Mouse (Mus musculus): ENCODE measurements around the gene Hdhd5. TPM values are rescaled to one million over a fixed set of nuclear protein-coding genes. Genes with fewer than 3 reads are reported as not detected.

The Hdhd5 gene
- polyA plus RNA-seq (2014; fragmentation: Illumina TruSeq; extraction: RNeasy Lipid Tissue Mini Kit (QIAGEN cat#74804); ENCODE audit: low read depth, low replicate concordance): 2.7 TPM

DNA sequence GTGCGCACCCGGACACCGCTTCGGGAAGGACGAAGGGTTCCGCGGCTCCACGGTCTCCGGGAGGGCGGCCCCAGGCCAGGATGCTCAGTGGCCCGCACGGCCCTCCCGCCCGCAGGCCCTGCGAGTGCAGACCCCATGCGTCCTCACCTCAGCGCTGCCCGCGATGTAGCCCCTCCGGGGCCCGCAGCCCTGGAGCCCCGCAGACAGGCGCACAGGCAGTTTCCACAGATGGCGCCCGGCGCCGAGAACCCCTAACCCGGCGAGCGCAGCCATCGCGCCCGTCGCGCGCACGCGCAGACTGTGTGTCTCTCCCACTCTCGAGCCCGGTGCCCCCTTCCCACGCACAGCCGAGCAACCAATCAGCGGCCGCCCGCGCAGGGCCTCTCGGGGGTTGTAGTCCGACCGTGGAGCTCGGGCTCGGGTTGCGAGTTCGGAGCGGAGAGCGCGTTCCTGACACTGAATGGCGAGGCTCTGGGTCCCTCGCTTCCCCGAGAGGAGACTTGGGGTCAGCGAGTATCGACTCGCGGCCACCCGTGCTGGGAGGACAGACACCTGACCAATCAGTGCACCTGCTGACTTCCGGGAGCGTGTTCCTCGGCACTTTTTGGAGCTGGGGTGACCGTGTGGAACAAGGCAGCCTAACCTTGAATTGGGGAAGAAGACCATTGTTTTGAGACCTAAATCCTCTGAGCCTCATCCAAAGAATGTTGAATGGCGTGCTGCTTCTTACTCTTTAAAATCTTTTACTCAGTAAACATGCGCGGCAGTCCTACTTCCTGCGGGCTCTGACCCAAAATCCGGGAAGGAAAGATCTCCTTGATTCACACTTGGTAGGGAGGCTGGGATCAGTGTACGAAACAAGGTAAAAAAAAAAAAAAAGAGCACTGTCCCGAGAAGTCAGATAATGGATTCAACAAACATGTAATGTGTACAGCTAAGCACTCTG lies at the start of gene Hdhd5:
Gene Hdhd5, minus strand, starts transcription at position 300 of the 946 bp plus-strand sequence.

GRCm38 (mm10) chr6:120493374-120494181 lies 37.5 kb downstream of the Hdhd5 start, which contains the start of gene Tmem121b:
Gene Tmem121b, minus strand, starts transcription at chr6:120493807.

DNA sequence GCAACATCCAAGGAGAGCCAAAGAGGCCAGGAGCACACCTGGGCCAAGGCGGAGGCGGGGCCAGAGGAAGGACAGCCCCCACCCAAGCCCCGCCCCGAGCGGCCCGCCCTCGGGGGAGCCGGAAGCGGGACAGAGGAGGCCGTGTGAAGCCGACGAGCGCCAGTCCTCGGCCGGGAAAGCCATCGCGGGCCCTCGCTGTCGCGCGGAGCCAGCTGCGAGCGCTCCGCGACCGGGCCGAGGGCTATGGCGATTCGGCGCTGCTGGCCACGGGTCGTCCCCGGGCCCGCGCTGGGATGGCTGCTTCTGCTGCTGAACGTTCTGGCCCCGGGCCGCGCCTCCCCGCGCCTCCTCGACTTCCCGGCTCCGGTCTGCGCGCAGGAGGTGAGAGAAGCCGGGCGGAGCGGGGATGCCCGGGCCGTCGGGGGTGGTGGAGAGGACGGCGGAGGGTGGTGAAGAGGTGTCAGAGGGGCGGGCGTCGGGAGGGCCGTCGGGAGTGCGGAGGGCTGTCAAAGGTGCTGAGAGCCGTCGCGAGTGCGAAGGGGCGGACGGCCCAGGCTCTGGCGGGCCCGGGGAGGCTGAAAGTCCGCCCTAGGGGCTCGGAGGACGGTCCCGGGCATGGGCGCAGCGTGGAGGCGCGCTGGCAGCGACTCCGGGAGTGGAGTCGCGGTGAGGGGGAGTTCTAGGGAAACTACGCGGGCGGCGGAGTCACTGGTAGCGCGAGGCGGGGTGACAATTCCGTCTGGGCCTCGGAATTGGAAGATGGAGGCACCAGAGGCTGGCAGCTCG lies 67.8 kb downstream of the Hdhd5 start, which contains the start of gene Il17ra:
Gene Il17ra, plus strand, starts transcription at position 162 of the 786 bp plus-strand sequence.

Other genes with a start within 250 kb of the Hdhd5 start
- not detected for gene D330020A13Rik, start 237.0 kb downstream of the Hdhd5 start, polyA plus RNA-seq (2014; fragmentation: Illumina TruSeq; extraction: RNeasy Lipid Tissue Mini Kit (QIAGEN cat#74804); ENCODE audit: low read depth, low replicate concordance)
- 1.7 TPM for gene B4galnt3, start 236.8 kb downstream of the Hdhd5 start, polyA plus RNA-seq (2014; fragmentation: Illumina TruSeq; extraction: RNeasy Lipid Tissue Mini Kit (QIAGEN cat#74804); ENCODE audit: low read depth, low replicate concordance)
- gene Kdm5a, start 167.2 kb downstream of the Hdhd5 start, polyA plus RNA-seq (2014; fragmentation: Illumina TruSeq; extraction: RNeasy Lipid Tissue Mini Kit (QIAGEN cat#74804); ENCODE audit: low read depth, low replicate concordance): 42.2 TPM
- gene Ccdc77, start 166.9 kb downstream of the Hdhd5 start, polyA plus RNA-seq (2014; fragmentation: Illumina TruSeq; extraction: RNeasy Lipid Tissue Mini Kit (QIAGEN cat#74804); ENCODE audit: low read depth, low replicate concordance): 4.8 TPM
- 4.4 TPM for gene Il17ra, start 68.1 kb downstream of the Hdhd5 start, polyA plus RNA-seq (2014; fragmentation: Illumina TruSeq; extraction: RNeasy Lipid Tissue Mini Kit (QIAGEN cat#74804); ENCODE audit: low read depth, low replicate concordance)
- not detected for gene Tmem121b, start 37.5 kb downstream of the Hdhd5 start, polyA plus RNA-seq (2014; fragmentation: Illumina TruSeq; extraction: RNeasy Lipid Tissue Mini Kit (QIAGEN cat#74804); ENCODE audit: low read depth, low replicate concordance)
- 3.5 TPM for gene Cecr2, start 135.1 kb upstream of the Hdhd5 start, polyA plus RNA-seq (2014; fragmentation: Illumina TruSeq; extraction: RNeasy Lipid Tissue Mini Kit (QIAGEN cat#74804); ENCODE audit: low read depth, low replicate concordance)
- not detected for gene Slc25a18, start 242.3 kb upstream of the Hdhd5 start, polyA plus RNA-seq (2014; fragmentation: Illumina TruSeq; extraction: RNeasy Lipid Tissue Mini Kit (QIAGEN cat#74804); ENCODE audit: low read depth, low replicate concordance)

All from kidney, adult 10 weeks (tissue).